Mouse (Mus musculus) effector memory CD4-positive, alpha-beta T cell, adult 7 months (primary cell): Measurements from ENCODE around the gene Kbtbd12. TPM values are rescaled to one million over a fixed set of nuclear protein-coding genes. Genes with fewer than 3 reads are reported as not detected.

Experiments
- polyA plus RNA-seq: library from polyadenylated mRNA; unstranded; fragments of 100-300 nt; shearing (Covaris generic); gene quantifications from one replicate; pipeline ENCODE4 v1.2.1, GENCODE M21; 2017

Kbtbd12 gene
- not detected for polyA plus RNA-seq

GRCm38 (mm10) chr6:88637611-88638301 lies at the start of gene Kbtbd12:
Gene Kbtbd12 (minus strand): TSS chr6:88637950.

GRCm38 (mm10) chr6:88518404-88519263 lies 119.1 kb downstream of the Kbtbd12 start, which contains the start of gene Sec61a1:
Gene Sec61a1 (minus strand): TSS chr6:88518905.

Other genes starting within 250 kb of the Kbtbd12 start
- gene Eefsec, start 191.4 kb downstream of the Kbtbd12 start, polyA plus RNA-seq, result 50.3 TPM
- gene Ruvbl1, start 172.5 kb downstream of the Kbtbd12 start, polyA plus RNA-seq, result 46.2 TPM
- gene Sec61a1, start 119.0 kb downstream of the Kbtbd12 start, polyA plus RNA-seq, result 204 TPM
- not detected for gene Mgll, start 86.5 kb upstream of the Kbtbd12 start, polyA plus RNA-seq
- gene Abtb1, start 204.0 kb upstream of the Kbtbd12 start, polyA plus RNA-seq, result 40.7 TPM
- 1.1 TPM for gene Podxl2, start 237.1 kb upstream of the Kbtbd12 start, polyA plus RNA-seq